Mouse (Mus musculus): ENCODE results near the gene Rap1gap2. TPM values are rescaled to one million over a fixed set of nuclear protein-coding genes. Genes with fewer than 3 reads are reported as not detected.

Rap1gap2 gene
- polyA plus RNA-seq, 1 experiment from 2014 or later, result 1.1 TPM

DNA sequence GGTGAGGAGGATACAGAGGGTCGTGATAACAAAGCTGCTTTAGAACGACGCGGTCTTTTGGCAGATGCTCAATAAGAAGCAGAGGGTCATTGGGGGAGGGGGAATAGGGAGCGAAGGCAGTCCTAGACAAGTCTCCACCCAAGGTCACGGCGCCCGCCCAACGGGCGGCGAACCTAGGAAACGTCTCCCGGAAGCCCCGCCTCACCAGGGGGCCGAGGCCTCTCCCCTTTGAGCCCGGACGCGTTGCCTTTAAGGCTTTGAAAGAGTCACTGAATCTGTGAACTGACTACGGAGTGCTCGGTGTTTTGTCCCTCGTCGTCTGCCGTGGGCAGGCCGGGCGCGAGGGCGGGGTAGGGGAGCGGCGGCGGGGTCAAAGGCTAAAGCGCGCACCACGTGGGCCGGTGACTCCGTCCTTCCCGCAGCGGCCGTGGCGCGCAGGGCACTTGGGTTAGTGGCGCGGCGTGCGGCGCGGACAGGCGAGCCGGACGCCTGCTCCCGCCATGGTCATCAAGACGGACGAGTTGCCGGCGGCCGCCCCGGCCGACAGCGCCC, 38.5 kb upstream of the Rap1gap2 start, which contains the start of gene Cluh:
Cluh (plus strand) TSS at position 401 of the 552 bp plus-strand sequence.
- H3K4me2 ChIP-seq (ENCODE audit: low read depth, low read length), result peak within 1 kb of the TSS; percentile 92
- H3K27me3 ChIP-seq (ENCODE audit: control insufficient read depth, insufficient read depth, low read length), result no peaks in the 10 kb centered on the region
- peak within 1 kb of the TSS; percentile 98 for H3K4me3 ChIP-seq (ENCODE audit: low read depth, low read length)
- H3K36me3 ChIP-seq (replicated peaks; ENCODE audit: control insufficient read depth, insufficient read depth, low read depth, low read length), result no peaks in the 10 kb centered on the region
- H3K9me3 ChIP-seq (replicated peaks; ENCODE audit: control insufficient read depth, low read length), result no peaks in the 10 kb centered on the region
- peak within 1 kb of the TSS; percentile 82 for H3K9ac ChIP-seq (replicated peaks; ENCODE audit: low read length)
- peak; percentile 95 for DNase-seq (ENCODE audit: low spot score)
- peak within 1 kb of the TSS; percentile 47; the same call in 1 of the 2 replicates for H3K27ac ChIP-seq (replicated peaks; ENCODE audit: low read depth, low read length)
- H3K4me1 ChIP-seq (ENCODE audit: control insufficient read depth, insufficient read depth, low read length), result peaks cover 5% of the 10 kb centered on the region; the same call in 1 of the 2 replicates
- under 1% methylated on average over 48 of the region's 58 CpGs for WGBS
- peak; percentile 92 for ATAC-seq (replicated peaks; ENCODE audit: insufficient number of reproducible peaks, low FRiP score, low TSS enrichment, low read depth)

- Histone ChIP-seq H3K27me3 (ENCODE audit: control insufficient read depth, insufficient read depth, low read length) (no peaks in the 10 kb centered on the region), H3K4me1 (ENCODE audit: control insufficient read depth, insufficient read depth, low read length) (peaks cover 5% of the 10 kb centered on the region; the same call in 1 of the 2 replicates), H3K4me2 (ENCODE audit: low read depth, low read length) (peak overlapping the region; percentile 92), H3K36me3 (replicated peaks; ENCODE audit: control insufficient read depth, insufficient read depth, low read depth, low read length) (no peaks in the 10 kb centered on the region), H3K9ac (replicated peaks; ENCODE audit: low read length) (peak overlapping the region; percentile 82), H3K27ac (replicated peaks; ENCODE audit: low read depth, low read length) (0 out of 2 replicates have a peak overlapping the region, but pooled peaks have one; percentile 11), H3K4me3 (ENCODE audit: low read depth, low read length) (peak overlapping the region; percentile 98), H3K9me3 (replicated peaks; ENCODE audit: control insufficient read depth, low read length) (no peaks in the 10 kb centered on the region)
- 3% methylated on average over 1 of the region's 1 CpGs for WGBS
- 0 out of 2 replicates have a peak, but pooled peaks have one; percentile 14 for ATAC-seq (replicated peaks; ENCODE audit: insufficient number of reproducible peaks, low FRiP score, low TSS enrichment, low read depth)
- DNase-seq (ENCODE audit: low spot score), result no peak
Measured at GRCm38 (mm10) chr11:74648676-74649075, 38.0 kb upstream of the Rap1gap2 start.

- H3K36me3 ChIP-seq (replicated peaks; ENCODE audit: control insufficient read depth, insufficient read depth, low read depth, low read length), result no peaks in the 10 kb centered on the region
- H3K27me3 ChIP-seq (ENCODE audit: control insufficient read depth, insufficient read depth, low read length), result no peaks in the 10 kb centered on the region
- DNase-seq (ENCODE audit: low spot score) (no peak), ATAC-seq (replicated peaks; ENCODE audit: insufficient number of reproducible peaks, low FRiP score, low TSS enrichment, low read depth) (no peak)
- WGBS, result 73% methylated on average over 1 of the region's 1 CpGs
- no peak overlapping the region for H3K4me2 ChIP-seq (ENCODE audit: low read depth, low read length)
- H3K27ac ChIP-seq (replicated peaks; ENCODE audit: low read depth, low read length), result no peak overlapping the region
- H3K4me3 ChIP-seq (ENCODE audit: low read depth, low read length), result no peak overlapping the region
- H3K9ac ChIP-seq (replicated peaks; ENCODE audit: low read length), result no peak overlapping the region
- peaks cover 5% of the 10 kb centered on the region; the same call in 1 of the 2 replicates for H3K4me1 ChIP-seq (ENCODE audit: control insufficient read depth, insufficient read depth, low read length)
- no peaks in the 10 kb centered on the region for H3K9me3 ChIP-seq (replicated peaks; ENCODE audit: control insufficient read depth, low read length)
Measured at GRCm38 (mm10) chr11:74647966-74648365, 37.3 kb upstream of the Rap1gap2 start.

- no peak for DNase-seq (ENCODE audit: low spot score)
- no peak overlapping the region for H3K4me2 ChIP-seq (ENCODE audit: low read depth, low read length)
- no peak overlapping the region for H3K9ac ChIP-seq (replicated peaks; ENCODE audit: low read length)
- H3K4me3 ChIP-seq (ENCODE audit: low read depth, low read length), result no peak overlapping the region
- no peaks in the 10 kb centered on the region for H3K27me3 ChIP-seq (ENCODE audit: control insufficient read depth, insufficient read depth, low read length)
- no peaks in the 10 kb centered on the region for H3K9me3 ChIP-seq (replicated peaks; ENCODE audit: control insufficient read depth, low read length)
- no peaks in the 10 kb centered on the region for H3K36me3 ChIP-seq (replicated peaks; ENCODE audit: control insufficient read depth, insufficient read depth, low read depth, low read length)
- 72% methylated on average over 1 of the region's 1 CpGs for WGBS
- H3K4me1 ChIP-seq (ENCODE audit: control insufficient read depth, insufficient read depth, low read length), result no peaks in the 10 kb centered on the region; the same call in 1 of the 2 replicates
- no peak overlapping the region for H3K27ac ChIP-seq (replicated peaks; ENCODE audit: low read depth, low read length)
- no peak for ATAC-seq (replicated peaks; ENCODE audit: insufficient number of reproducible peaks, low FRiP score, low TSS enrichment, low read depth)
Measured at GRCm38 (mm10) chr11:74639628-74640027, 28.9 kb upstream of the Rap1gap2 start.

GRCm38 (mm10) chr11:74638791-74639411, 28.2 kb upstream of the Rap1gap2 start:
- ATAC-seq (replicated peaks; ENCODE audit: insufficient number of reproducible peaks, low FRiP score, low TSS enrichment, low read depth), result no peak
- no peaks in the 10 kb centered on the region for H3K9me3 ChIP-seq (replicated peaks; ENCODE audit: control insufficient read depth, low read length)
- DNase-seq (ENCODE audit: low spot score), result no peak
- no peaks in the 10 kb centered on the region for H3K36me3 ChIP-seq (replicated peaks; ENCODE audit: control insufficient read depth, insufficient read depth, low read depth, low read length)
- H3K4me1 ChIP-seq (ENCODE audit: control insufficient read depth, insufficient read depth, low read length), result no peaks in the 10 kb centered on the region; the same call in 1 of the 2 replicates
- H3K27ac ChIP-seq (replicated peaks; ENCODE audit: low read depth, low read length), result 0 out of 2 replicates have a peak overlapping the region, but pooled peaks have one; percentile 23
- H3K27me3 ChIP-seq (ENCODE audit: control insufficient read depth, insufficient read depth, low read length), result no peaks in the 10 kb centered on the region
- peak overlapping the region; percentile 70 for H3K4me3 ChIP-seq (ENCODE audit: low read depth, low read length)
- peak overlapping the region; percentile 94 for H3K4me2 ChIP-seq (ENCODE audit: low read depth, low read length)
- 11% methylated on average over 9 of the region's 9 CpGs for WGBS
- H3K9ac ChIP-seq (replicated peaks; ENCODE audit: low read length), result peak overlapping the region; percentile 84

GRCm38 (mm10) chr11:74637971-74638790, 27.5 kb upstream of the Rap1gap2 start:
- ATAC-seq (replicated peaks; ENCODE audit: insufficient number of reproducible peaks, low FRiP score, low TSS enrichment, low read depth) (peak; percentile 85), DNase-seq (ENCODE audit: low spot score) (peak; percentile 81)
- peak overlapping the region; percentile 70 for H3K4me3 ChIP-seq (ENCODE audit: low read depth, low read length)
- no peaks in the 10 kb centered on the region; the same call in 1 of the 2 replicates for H3K4me1 ChIP-seq (ENCODE audit: control insufficient read depth, insufficient read depth, low read length)
- no peaks in the 10 kb centered on the region for H3K9me3 ChIP-seq (replicated peaks; ENCODE audit: control insufficient read depth, low read length)
- H3K36me3 ChIP-seq (replicated peaks; ENCODE audit: control insufficient read depth, insufficient read depth, low read depth, low read length), result no peaks in the 10 kb centered on the region
- under 1% methylated on average over 82 of the region's 86 CpGs for WGBS
- H3K27ac ChIP-seq (replicated peaks; ENCODE audit: low read depth, low read length), result peak overlapping the region; percentile 60
- no peaks in the 10 kb centered on the region for H3K27me3 ChIP-seq (ENCODE audit: control insufficient read depth, insufficient read depth, low read length)
- H3K4me2 ChIP-seq (ENCODE audit: low read depth, low read length), result peak overlapping the region; percentile 94
- H3K9ac ChIP-seq (replicated peaks; ENCODE audit: low read length), result peak overlapping the region; percentile 84

DNA sequence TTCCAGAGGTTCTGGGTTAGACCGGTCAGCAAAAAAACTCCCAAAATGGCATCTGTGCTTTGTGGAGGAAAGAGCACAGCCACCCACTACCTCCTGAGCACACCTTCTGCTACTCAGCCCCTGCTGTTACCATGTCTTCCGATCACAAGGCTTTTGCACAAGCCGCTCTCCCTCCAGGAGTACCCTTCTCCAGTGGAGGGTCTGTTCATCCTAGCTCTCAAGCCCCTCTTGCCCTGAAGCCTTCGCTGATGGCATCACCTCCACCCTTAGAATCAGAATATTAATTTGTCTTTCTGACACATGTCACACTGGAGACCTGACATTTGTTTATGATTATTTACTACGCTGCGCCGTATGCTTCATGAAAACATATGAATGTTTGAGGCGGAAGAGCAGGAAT, 26.8 kb upstream of the Rap1gap2 start:
- no peak for DNase-seq (ENCODE audit: low spot score)
- H3K4me1 ChIP-seq (ENCODE audit: control insufficient read depth, insufficient read depth, low read length), result no peaks in the 10 kb centered on the region; the same call in 1 of the 2 replicates
- no peaks in the 10 kb centered on the region for H3K36me3 ChIP-seq (replicated peaks; ENCODE audit: control insufficient read depth, insufficient read depth, low read depth, low read length)
- H3K4me3 ChIP-seq (ENCODE audit: low read depth, low read length), result peak overlapping the region; percentile 70
- peak overlapping the region; percentile 94 for H3K4me2 ChIP-seq (ENCODE audit: low read depth, low read length)
- WGBS, result 22% methylated on average over 8 of the region's 8 CpGs
- no peak overlapping the region for H3K27ac ChIP-seq (replicated peaks; ENCODE audit: low read depth, low read length)
- no peak for ATAC-seq (replicated peaks; ENCODE audit: insufficient number of reproducible peaks, low FRiP score, low TSS enrichment, low read depth)
- no peaks in the 10 kb centered on the region for H3K27me3 ChIP-seq (ENCODE audit: control insufficient read depth, insufficient read depth, low read length)
- peak overlapping the region; percentile 84 for H3K9ac ChIP-seq (replicated peaks; ENCODE audit: low read length)
- H3K9me3 ChIP-seq (replicated peaks; ENCODE audit: control insufficient read depth, low read length), result no peaks in the 10 kb centered on the region
